Mouse (Mus musculus) hindbrain, embryonic 14.5 days (tissue): ENCODE measurements around the gene Zbtb25. TPM values are rescaled to one million over a fixed set of nuclear protein-coding genes. Genes with fewer than 3 reads are reported as not detected.

Experiments used
- ATAC-seq: fragments of 200-750 bp; cut with Nextera tagmentation; 2 replicates; pipeline ENCODE4 v1.8.0; 2017; ENCODE audit warnings: moderate number of reproducible peaks, mild to moderate bottlenecking, moderate TSS enrichment, moderate library complexity; ENCODE audit not compliant: low FRiP score
- DNase-seq: peaks from one replicate; pipeline ENCODE4 v3.0.0-alpha.2; 2015; ENCODE audit warnings: low spot score
- H3K27ac ChIP-seq: fragments of 300-500 bp; sonication (generic); 2 replicates; pipeline ENCODE4 v1.5.1; 2014; ENCODE audit warnings: mild to moderate bottlenecking, moderate library complexity
- H3K27me3 ChIP-seq: fragments of 300-500 bp; sonication (generic); 2 replicates; pipeline ENCODE4 v1.6.1; 2014; ENCODE audit warnings: mild to moderate bottlenecking, low read length, mixed read lengths; ENCODE audit not compliant: control insufficient read depth, insufficient read depth
- H3K36me3 ChIP-seq: fragments of 300-500 bp; sonication (generic); replicated peaks from 2 replicates; pipeline ENCODE4 v1.6.1; 2014; ENCODE audit not compliant: control insufficient read depth, insufficient read depth
- H3K4me1 ChIP-seq: fragments of 300-500 bp; sonication (generic); replicated peaks from 2 replicates; pipeline ENCODE4 v1.6.1; 2014; ENCODE audit warnings: antibody characterized with exemption, low read length, mixed read lengths; ENCODE audit not compliant: control insufficient read depth, insufficient read depth
- H3K4me2 ChIP-seq: fragments of 300-500 bp; sonication (generic); replicated peaks from 2 replicates; pipeline ENCODE4 v1.6.1; 2014; ENCODE audit warnings: mild to moderate bottlenecking, moderate library complexity
- H3K4me3 ChIP-seq: fragments of 300-500 bp; sonication (generic); replicated peaks from 2 replicates; pipeline ENCODE4 v1.5.1; 2014; ENCODE audit warnings: mild to moderate bottlenecking, low read length
- H3K9ac ChIP-seq: fragments of 300-500 bp; sonication (generic); 2 replicates; pipeline ENCODE4 v1.6.1; 2014
- H3K9me3 ChIP-seq: fragments of 300-500 bp; sonication (generic); 2 replicates; pipeline ENCODE4 v1.6.1; 2016; ENCODE audit warnings: low read length; ENCODE audit not compliant: control insufficient read depth
- WGBS: fragments of 180-500 bp; shearing (Covaris S2); extraction: QIAGEN DNeasy Blood & Tissue Kit; methylation state at CpG from one replicate; pipeline ENCODE4 v1.1.7; 2014; 5-methylcytosine and 5-hydroxymethylcytosine counted together
- polyA plus RNA-seq: library from polyadenylated mRNA; unstranded; fragments of >200 nt; fragmentation: Nextera tagmentation; extraction: Ambion mirVana; gene quantifications from 2 replicates; pipeline ENCODE4 v1.2.1, GENCODE M21; 2014

Zbtb25 gene
- polyA plus RNA-seq, 1 experiment from 2014 or later: 16.0 TPM

GRCm38 (mm10) chr12:76328567-76329354 lies 40.6 kb downstream of the Zbtb25 start:
- H3K27me3 ChIP-seq: 0 out of 2 replicates have a peak, but pooled peaks cover 5% of the 10 kb centered on the region
- no peaks in the 10 kb centered on the region for H3K9me3 ChIP-seq
- H3K36me3 ChIP-seq: peaks cover 6% of the 10 kb centered on the region; the same call in 1 of the 2 replicates
- ATAC-seq (no peak), DNase-seq (no peak)
- no peak overlapping the region for H3K27ac ChIP-seq
- H3K9ac ChIP-seq: no peak overlapping the region
- 91% methylated on average over 6 of the region's 6 CpGs for WGBS
- H3K4me2 ChIP-seq: no peak overlapping the region
- peaks cover 8% of the 10 kb centered on the region; the same call in 1 of the 2 replicates for H3K4me1 ChIP-seq
- no peak overlapping the region for H3K4me3 ChIP-seq

DNA sequence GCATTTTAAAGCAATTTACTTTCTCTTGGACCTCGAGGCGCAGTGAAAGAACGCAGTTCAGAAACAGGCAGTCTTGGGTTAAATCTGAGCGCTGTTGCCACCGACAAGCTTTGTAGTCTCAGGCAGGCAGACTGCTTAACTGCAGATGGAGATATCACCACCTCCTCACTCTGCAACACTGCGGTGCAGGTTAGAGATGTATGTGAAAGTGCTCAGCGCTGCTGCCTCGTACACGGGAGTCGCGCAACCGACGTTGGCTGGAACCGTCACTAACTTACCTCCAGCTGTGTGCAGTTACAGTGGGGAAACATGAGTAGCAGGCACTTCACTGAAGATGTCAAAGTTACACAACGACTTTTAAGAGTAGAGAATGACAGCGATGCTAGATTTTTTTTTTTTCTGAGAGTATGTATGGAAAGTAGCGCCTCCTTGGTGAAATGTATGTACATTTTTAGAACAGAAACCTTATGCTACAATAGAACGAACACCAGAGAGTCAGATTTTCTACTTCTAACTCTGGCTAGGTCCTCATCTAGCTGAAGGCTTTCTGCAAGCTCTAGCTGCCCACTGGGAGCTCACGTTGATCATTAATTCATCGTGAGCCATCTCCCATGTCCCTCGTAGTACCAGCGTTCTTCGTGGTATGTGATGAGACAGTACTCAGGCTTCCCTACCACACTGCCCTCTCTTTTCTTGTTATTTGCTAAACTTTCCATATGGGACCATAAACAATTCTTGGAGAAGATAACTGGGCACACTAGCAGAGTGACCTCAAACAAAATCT lies 42.8 kb downstream of the Zbtb25 start:
- Histone ChIP-seq H3K9me3 (no peaks in the 10 kb centered on the region), H3K4me1 (peaks cover 8% of the 10 kb centered on the region; the same call in 1 of the 2 replicates), H3K27me3 (0 out of 2 replicates have a peak, but pooled peaks cover 5% of the 10 kb centered on the region), H3K36me3 (peaks cover 6% of the 10 kb centered on the region; the same call in 1 of the 2 replicates), H3K4me3 (no peak overlapping the region), H3K27ac (no peak overlapping the region), H3K9ac (no peak overlapping the region), H3K4me2 (no peak overlapping the region)
- no peak for DNase-seq
- no peak for ATAC-seq
- WGBS: 87% methylated on average over 23 of the region's 23 CpGs

DNA sequence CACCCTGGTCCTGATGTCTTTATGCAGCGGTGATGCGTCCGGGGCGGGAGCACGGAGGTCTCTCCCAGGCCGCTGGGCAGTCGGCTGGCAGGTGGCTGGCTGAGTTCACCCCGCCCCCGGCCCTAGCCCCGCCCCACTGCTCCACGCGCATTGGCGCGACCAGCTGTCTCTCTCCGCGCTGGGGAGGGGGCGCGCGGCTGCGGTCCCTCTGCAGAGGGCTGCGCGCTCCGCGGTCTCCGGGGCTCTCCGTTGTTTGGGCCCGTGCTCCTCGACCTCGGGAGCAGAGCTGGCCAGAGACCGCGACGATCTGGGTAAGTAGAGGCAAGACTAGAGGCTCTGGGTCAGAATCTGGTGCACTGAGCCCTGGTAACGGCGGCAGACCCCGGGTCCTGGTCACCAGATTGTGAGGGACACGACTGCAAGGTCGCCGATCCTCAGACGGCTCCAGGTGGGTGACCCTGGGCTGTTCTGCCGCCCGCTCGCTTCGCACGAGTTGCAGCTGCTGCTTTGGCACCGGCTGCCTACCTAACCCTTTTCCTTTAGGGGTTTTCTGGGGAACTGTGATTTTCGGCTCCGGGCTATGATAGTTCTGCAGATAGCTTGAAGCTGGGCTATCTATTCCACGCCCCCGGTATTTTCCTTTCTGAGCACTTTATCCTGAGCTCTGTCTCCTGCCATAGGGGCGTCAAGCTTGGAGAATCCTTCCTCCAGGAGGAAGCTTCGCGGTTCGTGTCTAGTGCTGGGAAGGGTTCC lies 44.5 kb downstream of the Zbtb25 start, which contains the start of gene Akap5:
Akap5 (plus strand) TSS at position 213 of the 753 bp plus-strand sequence.
- Histone ChIP-seq H3K9ac (peak within 1 kb of the TSS; percentile 76), H3K9me3 (no peaks in the 10 kb centered on the region), H3K27ac (peak within 1 kb of the TSS; percentile 69; the same call in 1 of the 2 replicates), H3K36me3 (peaks cover 21% of the 10 kb centered on the region), H3K27me3 (0 out of 2 replicates have a peak, but pooled peaks cover 5% of the 10 kb centered on the region), H3K4me1 (peaks cover 8% of the 10 kb centered on the region; the same call in 1 of the 2 replicates), H3K4me3 (peak within 1 kb of the TSS; percentile 62), H3K4me2 (peak within 1 kb of the TSS; percentile 79)
- ATAC-seq: peak; percentile 99
- DNase-seq: peak; percentile 84
- WGBS: 2% methylated on average over 51 of the region's 53 CpGs

DNA sequence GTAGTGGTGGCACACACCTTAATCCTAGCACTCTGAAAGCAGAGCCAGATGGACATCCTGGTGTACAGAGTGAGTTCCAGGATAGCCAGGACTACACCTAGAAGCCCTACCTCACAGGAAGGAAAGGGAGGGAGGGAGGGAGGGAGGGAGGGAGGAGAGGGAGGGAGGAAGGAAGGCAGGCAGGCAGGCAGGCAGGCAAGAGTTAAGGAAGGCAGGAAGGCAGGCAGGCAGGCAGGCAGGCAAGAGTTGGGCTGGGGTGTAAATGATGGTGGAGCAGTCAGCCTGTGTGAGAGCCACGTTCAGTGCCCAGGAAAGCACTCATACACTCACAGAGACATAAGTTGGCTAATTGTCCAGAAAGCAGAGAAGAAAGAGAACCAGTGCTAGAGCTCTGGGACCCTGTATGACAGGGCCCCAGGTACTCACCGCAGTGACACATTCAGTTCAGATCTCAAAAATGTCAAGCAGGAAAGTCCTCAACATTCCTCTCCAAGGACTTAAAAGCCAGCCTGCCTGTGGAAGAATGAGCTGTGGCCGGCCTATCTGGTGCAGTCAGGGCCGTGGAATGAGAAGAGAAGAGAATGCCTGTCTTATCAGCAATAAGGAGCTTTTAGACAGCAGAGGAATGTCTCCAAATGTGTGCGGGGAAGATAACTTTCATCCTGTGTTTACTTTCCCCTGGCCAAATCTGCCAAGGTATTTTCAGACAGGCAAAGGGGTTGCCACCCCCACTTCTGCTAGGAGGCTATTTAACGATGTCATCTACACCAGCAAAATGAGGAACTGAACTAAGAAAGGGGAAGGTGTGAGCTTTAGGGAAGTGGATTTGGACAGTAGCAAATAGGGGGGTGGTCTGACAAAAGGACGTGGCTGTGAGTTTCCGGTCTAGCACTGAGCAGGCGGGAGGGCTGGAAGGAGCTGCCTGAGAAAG lies 50.9 kb downstream of the Zbtb25 start:
- Histone ChIP-seq H3K4me3 (no peak overlapping the region), H3K36me3 (peaks cover 40% of the 10 kb centered on the region), H3K4me1 (no peaks in the 10 kb centered on the region), H3K27me3 (no peaks in the 10 kb centered on the region), H3K9ac (no peak overlapping the region), H3K4me2 (no peak overlapping the region), H3K27ac (no peak overlapping the region), H3K9me3 (no peaks in the 10 kb centered on the region)
- ATAC-seq (no peak), DNase-seq (no peak)
- WGBS: 82% methylated on average over 9 of the region's 9 CpGs

DNA sequence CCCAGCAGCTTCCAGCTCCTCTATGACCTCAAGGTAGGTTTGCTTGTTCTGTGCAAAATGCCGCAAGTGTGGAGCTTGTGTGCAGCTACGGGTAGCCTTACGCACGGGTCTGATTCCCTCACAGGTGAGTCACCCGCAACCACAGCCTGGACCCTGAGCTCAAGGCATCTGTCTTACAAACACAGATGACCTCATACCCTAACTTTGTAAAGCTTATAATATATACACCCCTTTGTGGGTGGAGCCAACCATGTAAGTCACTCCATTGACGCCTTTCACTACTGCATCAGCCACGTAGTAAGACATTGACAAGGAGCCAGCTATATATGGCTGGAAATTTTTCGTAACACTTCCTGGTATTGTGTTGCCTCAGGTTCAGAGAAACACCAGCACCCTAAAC lies 57.5 kb downstream of the Zbtb25 start:
- no peak for DNase-seq

DNA sequence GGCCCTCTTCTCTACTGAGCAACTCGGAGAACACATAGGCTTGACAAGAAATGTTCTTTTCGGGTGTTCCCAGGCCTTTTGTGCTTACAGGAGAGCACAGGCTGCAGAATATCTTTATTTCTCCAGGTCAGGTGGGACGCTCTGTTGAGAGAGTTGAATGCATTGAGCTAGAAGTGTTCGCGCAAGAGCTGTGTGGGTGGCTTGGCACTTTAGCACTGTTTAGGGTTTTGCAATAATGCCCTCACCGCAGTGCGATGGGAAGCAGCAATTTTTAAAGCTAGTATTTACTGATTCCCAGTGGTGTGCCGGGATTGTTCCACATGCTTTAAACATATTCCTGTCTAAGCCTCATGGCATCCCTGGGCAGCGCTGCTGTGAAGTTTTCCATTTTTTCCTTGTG lies 58.2 kb downstream of the Zbtb25 start:
- ATAC-seq: no peak
- WGBS: 97% methylated on average over 9 of the region's 9 CpGs

More for the DNA sequence above, 57.5 kb downstream of the Zbtb25 start:
- Histone ChIP-seq H3K27me3 (no peaks in the 10 kb centered on the region), H3K9ac (no peak overlapping the region), H3K27ac (no peak overlapping the region), H3K36me3 (peaks cover 32% of the 10 kb centered on the region), H3K4me1 (0 out of 2 replicates have a peak, but pooled peaks cover 12% of the 10 kb centered on the region), H3K9me3 (no peaks in the 10 kb centered on the region), H3K4me3 (no peak overlapping the region), H3K4me2 (no peak overlapping the region)
- no peak for ATAC-seq
- WGBS: 96% methylated on average over 8 of the region's 8 CpGs

DNA sequence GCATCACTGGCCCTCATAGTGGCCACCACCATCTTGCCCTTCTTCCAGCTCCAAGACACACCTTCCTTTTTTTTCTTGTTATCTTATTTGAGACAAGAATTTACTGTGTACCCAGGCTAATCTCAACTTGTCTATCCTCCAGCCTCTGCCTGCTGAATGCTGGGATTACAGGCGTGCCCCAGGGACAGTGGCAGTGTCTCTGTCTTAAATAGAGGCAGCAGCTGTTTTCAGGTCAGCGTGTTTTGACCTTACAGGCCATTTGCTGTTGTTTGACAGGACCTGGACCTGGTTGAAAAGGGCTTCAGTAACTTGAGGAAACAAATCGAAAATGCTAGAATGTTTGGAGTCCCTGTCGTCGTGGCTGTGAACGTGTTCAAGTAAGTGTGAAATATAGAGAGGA lies 58.8 kb downstream of the Zbtb25 start:
- Histone ChIP-seq H3K27ac (no peak overlapping the region), H3K36me3 (peaks cover 33% of the 10 kb centered on the region), H3K27me3 (no peaks in the 10 kb centered on the region), H3K9me3 (no peaks in the 10 kb centered on the region), H3K9ac (no peak overlapping the region), H3K4me1 (peaks cover 15% of the 10 kb centered on the region; the same call in 1 of the 2 replicates), H3K4me2 (no peak overlapping the region), H3K4me3 (no peak overlapping the region)
- 84% methylated on average over 6 of the region's 6 CpGs for whole genome bisulfite sequencing
- ATAC-seq (no peak), DNase-seq (no peak)

More for the DNA sequence above, 58.2 kb downstream of the Zbtb25 start:
- no peaks in the 10 kb centered on the region for H3K27me3 ChIP-seq
- no peak overlapping the region for H3K9ac ChIP-seq
- H3K4me2 ChIP-seq: no peak overlapping the region
- H3K9me3 ChIP-seq: no peaks in the 10 kb centered on the region
- H3K4me1 ChIP-seq: peaks cover 15% of the 10 kb centered on the region; the same call in 1 of the 2 replicates
- H3K27ac ChIP-seq: no peak overlapping the region
- H3K36me3 ChIP-seq: peaks cover 32% of the 10 kb centered on the region
- no peak for DNase-seq
- no peak overlapping the region for H3K4me3 ChIP-seq

DNA sequence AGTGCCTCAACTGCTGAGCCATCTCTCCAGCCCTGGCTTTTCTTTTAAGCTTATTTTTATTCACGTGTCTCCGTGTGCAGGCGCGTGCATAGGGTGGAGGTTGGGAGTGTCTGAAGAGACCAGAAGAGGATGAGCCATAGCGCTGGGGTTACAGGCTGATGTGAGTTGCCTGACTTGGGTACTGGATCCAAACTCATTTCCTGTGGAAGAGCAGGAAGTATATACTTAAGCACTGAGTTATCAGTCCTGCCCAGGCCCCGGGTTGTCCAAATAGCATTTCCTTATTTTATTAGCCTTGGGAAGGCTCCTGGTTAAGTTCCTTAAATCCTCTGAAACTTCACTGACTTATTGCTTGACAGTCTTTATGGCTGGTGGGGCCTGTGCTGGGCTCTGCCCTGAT lies 59.4 kb downstream of the Zbtb25 start:
- Histone ChIP-seq H3K4me1 (peaks cover 15% of the 10 kb centered on the region; the same call in 1 of the 2 replicates), H3K9me3 (no peaks in the 10 kb centered on the region), H3K27ac (no peak overlapping the region), H3K27me3 (no peaks in the 10 kb centered on the region), H3K4me3 (no peak overlapping the region), H3K4me2 (no peak overlapping the region), H3K36me3 (peaks cover 29% of the 10 kb centered on the region), H3K9ac (no peak overlapping the region)
- DNase-seq (no peak), ATAC-seq (no peak)
- 92% methylated on average over 6 of the region's 6 CpGs for WGBS
